Mouse (Mus musculus): ENCODE data around the gene Atl1.

DNA sequence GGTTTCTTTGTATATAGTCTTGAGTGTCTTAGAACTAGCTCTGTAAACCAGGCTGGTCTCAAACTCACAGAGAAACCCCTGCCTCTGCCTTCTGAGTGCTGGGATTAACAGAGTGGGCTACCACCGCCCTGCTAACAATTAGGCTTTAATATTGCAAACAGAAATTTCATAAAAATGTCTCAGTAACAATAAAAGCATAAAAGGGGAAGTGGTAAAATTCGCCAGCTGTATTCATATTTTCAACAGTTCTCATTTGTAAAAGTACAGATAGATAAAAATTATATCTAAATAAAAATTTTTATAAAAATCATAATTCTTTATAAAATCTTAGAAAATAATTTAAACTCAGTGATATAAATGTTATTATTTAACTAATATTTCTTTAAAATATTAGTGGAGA is 38.5 kb upstream of the Atl1 start:
- TF ChIP-seq POLR2A (IDR thresholded peaks at IDR 0.05; ENCODE audit: low read depth, low read length) (no peak), CTCF (conservative IDR thresholded peaks at IDR 0.05; ENCODE audit: insufficient read depth, insufficient read length, low read depth, low read length) (no peak)

Measured in kidney, adult 2 months (tissue).